Mouse (Mus musculus) gastrocnemius, postnatal 25 days (tissue): Measurements from ENCODE around the gene Acer1. TPM values are rescaled to one million over a fixed set of nuclear protein-coding genes. Genes with fewer than 3 reads are reported as not detected.

ENCODE experiments used
- DNase-seq: peaks from one replicate; pipeline ENCODE4 v3.0.0; 2022
- total RNA-seq, 2 experiments: library from RNA; stranded (reverse); gene quantifications; 1 replicate in 1 of 2; 2 replicates in 1 of 2; pipeline ENCODE4 v1.2.3; 2021

The Acer1 gene
- total RNA-seq, 2 experiments from 2014 or later = not detected

DNA sequence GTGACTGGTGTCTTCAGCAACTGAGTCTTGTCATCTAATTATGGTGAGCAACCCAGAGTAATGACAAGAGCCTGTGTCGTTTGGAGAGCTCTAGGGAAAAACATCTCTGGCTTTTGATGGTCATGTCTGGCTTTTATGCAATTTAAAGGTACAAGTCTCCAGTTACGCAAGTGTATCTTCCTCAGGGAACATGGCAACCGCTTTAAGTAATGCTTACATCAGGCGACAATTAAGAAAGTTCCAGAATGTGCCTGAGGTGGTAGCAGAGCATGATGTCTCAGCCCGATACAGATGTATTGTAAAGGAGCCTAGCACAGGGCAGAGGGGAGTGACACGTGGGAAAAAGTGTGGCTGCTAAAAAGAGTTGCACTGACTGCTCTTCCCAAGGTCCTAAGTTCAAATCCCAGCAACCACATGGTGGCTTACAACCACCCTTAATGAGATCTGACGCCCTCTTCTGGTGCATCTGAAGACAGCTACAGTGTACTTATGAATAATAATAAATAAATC is 7.0 kb upstream of the Acer1 start:
- no peak for DNase-seq

DNA sequence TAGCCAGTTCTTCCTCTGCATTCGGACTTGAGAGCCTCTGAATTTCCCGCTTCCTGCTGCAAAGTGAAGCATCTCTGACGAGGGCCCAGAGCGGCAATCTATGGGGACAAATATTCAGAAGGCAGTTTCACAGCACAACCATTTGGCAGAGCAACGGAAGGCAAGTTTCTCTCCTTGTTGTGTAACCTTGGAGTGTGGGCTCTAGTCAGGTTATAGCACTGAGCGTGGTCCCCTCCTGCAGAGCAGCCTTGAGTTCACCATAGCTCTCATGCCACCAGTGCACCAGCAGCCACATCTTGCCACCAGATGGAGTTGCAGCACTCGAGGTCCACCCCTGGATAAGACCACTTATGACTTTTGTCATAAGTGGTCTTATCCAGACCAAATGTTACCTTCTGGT is 6.5 kb upstream of the Acer1 start:
- DNase-seq = no peak

DNA sequence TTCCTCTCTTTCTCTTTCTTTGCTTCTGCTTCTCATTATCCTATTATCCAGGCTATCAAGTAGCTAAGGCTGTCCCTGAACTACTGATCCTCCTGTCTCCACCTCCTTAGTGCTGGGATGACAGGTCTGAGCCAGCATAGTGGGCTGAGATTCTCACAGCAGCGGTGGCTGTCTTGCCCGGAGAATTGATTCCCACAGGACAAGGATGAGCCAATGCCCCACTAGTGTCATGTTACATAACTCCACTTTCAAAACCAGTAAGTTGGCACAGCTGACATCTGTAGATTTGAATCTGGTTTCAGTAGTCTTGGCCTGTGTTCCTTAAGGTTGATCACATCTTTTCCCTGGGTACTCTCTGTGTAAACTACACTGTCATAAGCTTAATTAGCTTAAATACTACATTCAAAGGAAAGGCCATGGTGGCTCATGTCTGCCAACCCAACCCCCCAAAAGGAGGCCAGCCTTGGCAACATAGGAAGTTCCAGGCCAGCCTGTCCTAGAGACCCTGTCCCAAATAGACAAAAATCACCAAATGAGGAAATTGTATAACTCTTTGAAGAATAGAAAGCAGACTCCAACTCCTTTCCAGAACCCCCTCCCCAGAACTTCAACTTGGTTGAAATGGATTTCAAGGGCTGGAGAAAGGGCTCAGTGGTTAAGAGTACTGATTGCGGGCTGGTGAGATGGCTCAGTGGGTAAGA is 4.3 kb upstream of the Acer1 start:
- DNase-seq = no peak

DNA sequence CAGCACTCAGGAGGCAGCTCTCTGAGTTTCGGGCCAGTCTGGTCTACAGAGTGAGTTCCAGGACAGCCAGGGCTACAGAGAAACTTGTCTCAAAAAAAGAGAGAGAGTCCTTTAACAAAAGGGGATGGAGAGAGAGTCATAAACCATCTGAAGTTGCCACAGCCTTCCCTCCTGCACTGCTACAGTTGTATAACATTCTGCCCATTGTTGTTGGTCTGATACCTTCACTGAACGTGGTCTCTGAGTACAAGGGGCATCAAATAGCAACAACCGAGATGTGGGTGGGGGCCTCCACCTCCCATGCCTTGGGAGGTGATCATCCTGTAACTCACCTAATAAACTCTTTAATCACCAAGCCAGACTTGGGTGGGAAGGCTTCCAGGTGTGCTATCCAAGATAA is 3.7 kb upstream of the Acer1 start:
- no peak for DNase-seq

DNA sequence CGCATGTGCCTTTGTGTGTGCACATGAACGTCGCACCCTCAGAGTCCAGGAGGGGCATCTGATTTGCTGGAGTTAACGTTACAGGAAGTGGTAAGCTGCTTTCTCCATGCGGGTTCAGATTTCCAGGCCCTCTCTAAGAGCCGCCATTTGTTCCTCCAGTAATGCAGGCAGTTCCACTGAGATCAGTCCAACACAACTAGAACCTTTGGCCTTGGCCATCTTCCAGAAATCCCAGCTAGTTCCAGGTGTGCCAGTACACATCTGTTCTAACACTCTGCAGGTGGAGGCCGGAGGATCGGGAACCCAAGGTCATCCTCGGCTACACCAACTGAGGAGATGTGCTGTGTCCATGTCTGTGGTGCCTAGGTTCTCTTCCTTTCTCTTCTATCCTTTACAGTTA is 3.0 kb upstream of the Acer1 start:
- DNase-seq = no peak

DNA sequence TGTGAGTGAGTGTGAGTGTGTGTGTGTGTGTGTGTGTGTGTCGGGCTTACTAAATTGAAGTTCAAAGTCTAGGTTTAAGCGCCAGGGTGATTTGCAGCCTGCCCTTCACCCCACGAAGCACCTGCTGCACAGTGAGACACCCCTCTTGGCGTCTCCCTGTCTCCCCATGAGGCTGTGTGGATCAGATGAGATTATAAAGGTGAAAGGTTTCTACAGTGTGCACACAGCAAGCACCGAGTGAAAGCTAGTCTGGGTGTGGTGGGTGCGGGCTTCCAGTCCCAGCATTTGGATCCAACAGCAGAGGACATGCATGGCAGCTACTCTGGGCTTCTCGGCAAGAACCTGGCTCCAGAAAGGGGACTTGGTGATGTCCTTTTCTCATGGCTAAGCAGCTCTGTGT is 877 bp downstream of the Acer1 start:
- no peak for DNase-seq

DNA sequence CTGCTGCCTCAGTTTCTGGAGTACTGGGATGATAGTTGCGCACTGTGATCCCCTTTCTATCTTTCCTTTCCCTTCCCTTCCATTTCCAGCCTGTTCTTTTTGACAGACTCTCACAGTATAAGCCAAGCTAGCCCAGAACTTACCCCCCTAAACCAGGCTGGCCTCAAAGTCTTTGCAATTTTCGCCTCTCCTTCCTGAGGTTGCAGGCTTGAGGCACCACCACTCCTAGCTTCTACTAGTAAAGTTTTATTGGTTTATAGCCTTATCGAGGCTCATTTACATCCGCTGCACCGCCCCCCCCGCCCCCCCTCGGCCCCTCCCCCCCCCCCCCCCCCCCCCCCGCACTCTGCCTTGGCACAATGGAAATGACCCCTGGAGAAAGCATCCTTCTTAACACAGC is 2.4 kb downstream of the Acer1 start:
- no peak for DNase-seq

DNA sequence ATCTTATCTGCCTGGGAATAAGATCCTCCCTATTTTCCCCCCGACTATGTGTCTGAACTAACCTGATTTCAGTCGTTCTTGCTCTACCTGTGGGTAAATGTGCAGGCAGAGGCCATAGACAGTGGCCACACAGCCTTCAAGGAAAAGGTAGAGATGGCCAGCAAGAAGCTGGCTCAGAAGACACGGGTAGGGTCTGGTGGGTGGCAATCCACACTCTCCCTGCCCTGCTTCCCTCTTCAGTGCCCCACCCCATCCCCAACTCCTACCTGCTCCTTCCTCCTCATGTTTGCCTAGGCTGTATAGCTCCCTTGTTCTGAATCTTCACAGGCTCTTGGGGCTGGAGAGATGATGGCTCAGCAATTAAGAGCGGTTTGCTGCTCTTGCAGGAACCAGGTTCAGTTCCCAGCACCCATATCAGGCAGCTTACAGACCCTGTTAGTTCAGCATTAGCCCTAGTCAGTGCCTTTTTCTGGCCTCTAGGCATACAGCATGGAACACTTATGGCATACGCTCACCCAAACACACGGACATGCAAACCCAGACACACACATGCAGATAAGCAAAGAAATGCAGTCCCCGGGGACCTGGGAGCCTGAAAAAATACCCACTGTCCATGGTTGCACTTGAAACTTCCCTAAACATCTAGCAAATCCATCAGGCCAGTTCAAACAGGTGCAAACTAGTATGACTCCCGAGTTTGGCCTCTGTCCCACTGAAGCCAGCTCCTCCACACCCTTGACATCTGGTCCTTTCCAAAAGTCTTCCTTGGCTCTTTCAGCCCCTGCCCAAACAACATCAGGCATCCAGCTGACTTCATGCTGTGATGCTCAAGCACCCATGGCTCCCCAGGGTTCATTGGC is 5.2 kb downstream of the Acer1 start:
- no peak for DNase-seq

DNA sequence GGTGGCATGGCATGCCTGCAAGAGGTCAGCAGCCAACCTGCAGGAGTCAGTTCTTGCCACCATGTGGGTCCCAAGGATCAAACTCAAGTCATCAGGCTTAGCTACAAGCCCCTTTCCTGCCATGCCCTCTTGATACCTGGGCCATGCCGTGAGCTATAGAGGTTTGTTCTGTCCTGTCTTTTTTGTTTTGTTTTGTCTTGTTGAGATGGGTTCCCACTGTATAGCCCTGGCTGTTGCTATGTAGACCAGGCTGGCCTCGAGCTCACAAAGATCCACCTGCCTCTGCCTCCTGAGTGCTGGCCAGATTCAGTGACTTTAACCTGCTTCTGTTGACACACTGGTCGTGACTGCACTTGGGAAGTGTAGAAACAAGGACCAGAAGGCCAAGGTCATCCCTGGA is 6.5 kb downstream of the Acer1 start:
- no peak for DNase-seq

DNA sequence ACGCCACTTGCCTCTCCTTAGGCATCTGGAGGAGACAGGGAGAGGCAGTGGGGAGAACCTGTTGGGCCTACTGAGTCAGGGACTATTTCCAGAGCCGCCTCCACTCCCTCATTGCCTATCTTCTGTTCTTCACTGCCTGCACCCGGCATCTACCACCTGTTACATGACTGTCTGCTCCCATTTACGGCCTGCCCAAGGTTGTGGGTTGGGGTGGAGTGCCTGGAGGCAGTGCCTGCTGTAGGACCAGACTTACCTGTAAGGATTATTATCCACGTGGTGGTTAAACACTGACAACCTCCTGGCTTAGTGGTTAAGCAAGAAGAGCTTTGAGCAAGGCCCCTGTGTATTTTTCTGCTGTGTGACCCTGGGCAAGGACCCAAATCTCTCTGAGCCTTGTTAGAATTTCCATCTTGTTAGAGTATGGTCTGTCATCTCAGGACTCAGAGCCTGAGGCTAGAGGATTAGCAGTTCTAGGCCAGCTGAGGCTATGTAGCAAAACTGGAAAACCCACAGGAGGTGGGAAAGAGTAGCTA is 7.2 kb downstream of the Acer1 start:
- no peak for DNase-seq

DNA sequence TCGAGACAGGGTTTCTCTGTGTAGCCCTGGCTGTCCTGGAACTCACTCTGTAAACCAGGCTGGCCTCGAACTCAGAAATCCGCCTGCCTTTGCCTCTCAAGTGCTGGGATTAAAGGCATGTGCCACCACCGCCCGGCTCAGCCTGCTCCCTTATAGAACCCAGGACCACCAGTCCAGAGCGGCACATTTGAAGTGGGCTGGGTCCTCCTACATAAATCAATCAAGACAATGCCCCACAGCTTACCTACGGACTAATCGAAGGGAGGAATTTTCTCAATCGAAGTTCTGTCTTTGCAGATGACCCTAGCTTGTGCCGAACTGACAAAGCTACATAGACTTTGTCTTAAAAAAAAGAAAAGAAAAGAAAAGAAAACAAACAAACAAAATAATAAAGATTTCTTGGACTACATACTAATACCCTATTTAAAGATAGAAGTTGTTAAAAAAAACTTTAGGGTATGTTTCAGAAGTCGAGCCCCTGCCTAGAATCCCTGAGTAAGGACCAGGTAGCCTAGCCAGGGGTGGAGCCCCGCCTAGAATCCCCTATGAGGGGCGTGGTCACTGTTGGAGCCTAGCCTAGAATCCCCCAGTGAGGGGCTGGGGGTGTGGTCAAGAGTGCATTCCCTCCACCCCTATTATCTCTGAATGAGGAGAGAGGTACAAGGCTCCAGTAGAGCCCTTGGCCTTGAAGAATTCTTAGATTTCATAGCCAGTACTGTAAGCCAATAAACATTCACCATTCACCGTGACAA is 7.8 kb downstream of the Acer1 start:
- DNase-seq = no peak

DNA sequence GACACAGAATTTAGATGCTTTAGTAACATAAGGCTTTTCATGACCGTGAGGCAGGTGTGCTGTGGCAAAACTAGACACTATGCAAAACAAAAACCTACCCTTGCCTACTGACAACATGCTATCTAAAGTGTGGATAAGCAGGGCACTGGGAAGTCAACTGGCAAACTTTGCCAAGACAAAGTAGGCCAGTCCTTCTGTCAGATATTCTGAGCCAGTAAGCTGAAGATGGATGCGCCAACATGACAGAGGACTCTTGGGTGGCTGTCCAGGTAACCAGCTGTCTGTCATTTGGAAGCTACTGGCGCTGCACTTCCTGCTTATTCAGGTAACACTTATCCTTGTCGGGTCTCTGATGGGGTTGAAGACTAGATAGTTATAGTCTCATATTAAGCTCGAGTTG is 11.8 kb downstream of the Acer1 start:
- DNase-seq = no peak

DNA sequence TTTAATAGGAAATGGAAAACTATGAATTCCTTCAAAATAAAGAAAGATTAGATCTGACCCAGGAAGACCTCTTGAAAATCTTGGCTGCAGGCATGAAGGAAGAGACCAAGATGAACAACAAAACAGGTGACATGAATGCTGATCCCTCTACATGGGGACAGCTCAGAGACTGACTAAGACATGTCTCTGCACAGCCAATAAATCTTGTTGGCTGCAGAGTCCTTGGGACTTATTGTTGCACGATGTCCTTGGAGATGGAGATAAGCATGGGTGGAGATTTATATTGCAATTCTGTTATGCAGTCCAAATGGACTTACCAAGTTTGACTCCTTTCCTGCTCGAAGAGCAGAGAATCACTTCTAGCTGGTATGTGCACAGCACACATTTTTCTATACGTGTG is 12.6 kb downstream of the Acer1 start:
- DNase-seq = no peak

DNA sequence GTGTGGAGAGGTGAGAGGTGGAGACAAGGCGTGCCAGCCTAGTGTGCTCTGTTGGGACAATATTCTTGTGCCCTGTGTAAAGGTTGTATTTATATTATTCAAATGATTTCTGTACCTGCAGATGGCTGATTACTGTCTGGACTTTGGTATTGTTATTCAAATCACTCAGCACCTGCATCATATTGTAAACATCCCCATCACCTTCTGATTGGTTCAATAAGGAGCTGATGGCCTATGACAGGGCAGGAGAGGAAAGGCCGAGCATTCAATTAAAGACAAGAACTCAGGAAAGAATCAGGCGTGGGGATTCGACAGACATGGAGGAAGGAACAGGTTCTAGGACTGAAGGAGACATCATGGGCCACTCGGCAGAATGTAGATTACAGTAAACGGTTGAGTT is 18.3 kb downstream of the Acer1 start:
- no peak for DNase-seq

DNA sequence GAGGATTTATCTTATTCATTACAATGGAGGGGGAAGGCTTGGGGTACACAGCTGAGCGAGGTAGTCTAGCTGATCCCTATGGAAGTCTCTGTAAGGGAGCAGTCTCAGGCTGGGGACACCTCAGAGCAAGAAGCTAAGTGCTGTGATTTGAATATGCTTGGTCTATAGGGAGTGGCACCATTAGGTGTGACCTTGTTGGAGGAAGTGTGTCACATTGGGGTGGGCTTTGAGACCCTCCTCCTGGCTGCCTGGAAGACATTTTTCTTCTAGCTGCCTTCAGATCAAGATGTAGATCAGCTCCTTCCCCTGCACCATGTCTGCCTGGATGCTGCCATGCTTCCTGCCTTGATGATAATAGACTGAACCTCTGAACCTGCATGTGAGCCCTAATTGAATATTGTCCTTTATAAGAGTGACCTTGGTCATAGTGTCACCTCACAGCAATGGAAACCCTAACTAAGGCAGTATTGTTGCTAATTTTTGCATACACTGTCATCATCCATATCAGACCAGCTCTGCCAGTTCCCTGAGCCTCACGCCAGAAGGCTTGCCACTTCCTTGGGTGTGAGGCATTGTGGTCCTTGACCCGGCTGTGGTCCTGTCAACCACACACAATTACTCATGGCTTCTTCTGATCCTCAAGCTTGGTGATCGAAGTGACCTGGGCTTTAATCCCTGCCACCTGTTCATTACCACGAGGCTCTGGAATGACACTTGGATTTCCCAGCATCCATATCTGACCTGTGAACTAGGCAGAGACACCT is 19.1 kb downstream of the Acer1 start:
- no peak for DNase-seq

DNA sequence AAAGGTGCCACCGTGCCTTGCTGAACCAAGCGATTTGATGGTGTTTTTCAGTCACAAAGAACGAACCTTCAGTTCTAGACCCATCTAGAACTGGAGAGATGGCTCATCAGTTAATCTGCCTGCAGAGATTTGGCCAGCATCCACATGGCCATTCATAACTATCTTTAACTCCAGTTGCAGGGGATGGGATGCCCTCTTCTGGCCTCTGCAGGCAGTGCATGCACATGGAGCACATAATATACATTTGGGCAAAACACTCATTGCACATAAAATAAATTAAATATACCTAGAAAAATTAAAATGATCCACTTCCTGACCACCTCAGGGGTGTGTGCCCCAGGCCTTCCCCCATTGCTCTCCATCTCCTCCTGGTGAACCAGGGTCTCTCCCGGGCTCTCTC is 20.0 kb downstream of the Acer1 start:
- no peak for DNase-seq

DNA sequence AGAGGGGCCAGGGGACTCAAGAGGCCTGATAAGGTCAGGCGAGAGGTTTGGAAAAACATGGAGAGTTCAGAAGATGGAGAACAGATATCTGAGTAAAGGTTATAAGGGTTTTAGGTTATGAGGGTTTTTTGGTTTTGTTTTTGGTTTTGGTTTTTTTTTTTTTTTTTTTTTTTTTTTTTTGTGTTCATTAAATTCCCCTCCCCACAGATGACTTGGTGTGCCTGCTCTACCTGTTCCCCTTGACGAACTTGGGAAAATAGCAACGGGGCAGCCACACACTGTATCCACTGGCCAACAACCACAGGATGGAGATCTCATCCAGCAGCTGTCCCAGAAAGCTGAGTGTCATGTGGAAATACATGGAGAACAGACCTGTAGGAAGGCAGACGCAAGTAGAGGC is 23.3 kb downstream of the Acer1 start:
- DNase-seq = no peak

DNA sequence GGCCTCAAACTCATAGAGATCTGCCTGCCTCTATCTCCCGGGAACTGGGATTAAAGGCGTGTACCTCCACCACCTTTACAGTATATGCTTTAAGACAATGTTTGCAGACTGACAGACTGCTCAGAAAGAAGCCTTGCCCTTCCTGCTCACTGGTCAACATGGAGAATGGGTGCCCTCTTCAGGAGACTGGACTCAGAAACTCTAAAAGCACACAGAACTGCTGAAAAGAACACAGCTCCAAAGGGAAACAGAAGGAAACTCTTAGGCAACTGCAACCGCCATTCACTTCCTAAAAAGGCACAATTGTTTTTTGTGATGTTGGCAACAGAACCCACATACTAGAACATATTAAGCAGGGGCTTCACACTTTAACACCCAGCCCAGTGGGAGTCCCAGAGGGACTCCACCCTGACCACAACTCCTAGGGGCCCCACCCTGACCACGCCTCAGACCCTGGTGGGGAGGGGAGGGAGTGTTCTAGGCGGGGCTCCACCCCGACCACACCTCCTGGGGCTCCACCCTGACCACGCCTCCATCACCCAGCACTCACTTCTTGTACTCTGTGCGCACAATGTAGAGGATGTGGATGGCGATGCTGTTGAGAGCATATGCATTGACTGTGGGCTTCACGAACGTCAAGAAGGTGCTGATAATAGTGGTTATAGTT is 24.0 kb downstream of the Acer1 start:
- no peak for DNase-seq

DNA sequence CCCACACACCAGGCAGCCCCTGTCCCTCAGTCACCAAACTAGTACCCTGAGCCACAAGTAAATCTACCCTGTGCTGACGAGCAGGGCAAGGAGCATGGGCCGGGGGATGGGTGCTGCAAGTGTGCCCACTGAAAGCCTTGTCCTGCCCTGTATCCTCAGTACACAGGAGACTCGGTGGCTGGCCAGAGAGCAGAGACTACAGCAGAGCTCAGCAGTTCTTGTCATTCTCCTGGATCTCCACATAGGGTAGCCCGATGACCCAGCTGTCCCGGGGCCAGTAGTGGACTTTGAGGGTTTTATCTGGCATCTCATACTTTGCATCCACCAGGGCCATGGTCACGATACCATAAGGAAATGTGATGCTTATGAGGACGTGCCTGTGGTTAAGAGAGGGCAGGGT is 27.1 kb downstream of the Acer1 start:
- DNase-seq = no peak

DNA sequence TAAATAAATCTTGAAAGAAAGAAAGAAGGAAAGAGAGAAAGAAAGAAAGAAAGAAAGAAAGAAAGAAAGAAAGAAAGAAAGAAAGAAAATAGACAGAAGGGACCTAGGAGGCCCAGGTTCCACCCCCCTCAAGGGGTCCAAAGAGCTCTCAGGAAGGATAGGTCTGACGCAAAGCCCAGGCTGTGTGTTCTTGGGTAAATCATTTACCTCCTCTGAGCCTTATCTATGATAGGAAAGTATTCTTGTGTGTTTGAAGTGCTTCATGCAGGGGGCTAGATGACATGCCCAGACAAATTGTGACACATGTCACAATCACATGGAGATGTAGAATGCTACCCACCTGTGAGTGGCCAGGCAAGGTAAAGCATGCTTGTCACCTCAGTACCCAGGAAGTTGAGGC is 29.3 kb downstream of the Acer1 start:
- DNase-seq = no peak

DNA sequence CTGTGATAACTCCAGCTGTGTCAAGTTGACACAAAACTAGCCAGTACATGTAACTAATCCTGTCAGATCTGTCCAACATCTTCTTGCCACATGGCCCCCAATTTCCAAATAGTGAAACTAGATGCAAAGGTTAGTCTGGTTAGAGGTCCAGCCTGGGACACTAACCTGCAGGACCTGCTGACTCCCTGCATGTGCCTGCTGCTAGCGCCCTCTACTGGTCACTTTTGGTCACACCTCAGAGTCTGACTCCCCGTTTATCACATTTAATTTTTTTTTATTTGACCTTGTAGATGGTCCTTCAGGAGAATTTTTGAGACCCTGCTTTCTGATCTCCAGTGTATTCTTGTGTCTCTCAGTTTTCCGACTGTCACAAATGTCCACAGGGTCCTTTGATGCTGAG is 31.0 kb downstream of the Acer1 start:
- DNase-seq = no peak
